Mouse (Mus musculus): ENCODE results near the gene Cdkn2aipnl. TPM values are rescaled to one million over a fixed set of nuclear protein-coding genes. Genes with fewer than 3 reads are reported as not detected.

Cdkn2aipnl gene
- polyA plus RNA-seq, 1 experiment from 2014 or later: 139 TPM

DNA sequence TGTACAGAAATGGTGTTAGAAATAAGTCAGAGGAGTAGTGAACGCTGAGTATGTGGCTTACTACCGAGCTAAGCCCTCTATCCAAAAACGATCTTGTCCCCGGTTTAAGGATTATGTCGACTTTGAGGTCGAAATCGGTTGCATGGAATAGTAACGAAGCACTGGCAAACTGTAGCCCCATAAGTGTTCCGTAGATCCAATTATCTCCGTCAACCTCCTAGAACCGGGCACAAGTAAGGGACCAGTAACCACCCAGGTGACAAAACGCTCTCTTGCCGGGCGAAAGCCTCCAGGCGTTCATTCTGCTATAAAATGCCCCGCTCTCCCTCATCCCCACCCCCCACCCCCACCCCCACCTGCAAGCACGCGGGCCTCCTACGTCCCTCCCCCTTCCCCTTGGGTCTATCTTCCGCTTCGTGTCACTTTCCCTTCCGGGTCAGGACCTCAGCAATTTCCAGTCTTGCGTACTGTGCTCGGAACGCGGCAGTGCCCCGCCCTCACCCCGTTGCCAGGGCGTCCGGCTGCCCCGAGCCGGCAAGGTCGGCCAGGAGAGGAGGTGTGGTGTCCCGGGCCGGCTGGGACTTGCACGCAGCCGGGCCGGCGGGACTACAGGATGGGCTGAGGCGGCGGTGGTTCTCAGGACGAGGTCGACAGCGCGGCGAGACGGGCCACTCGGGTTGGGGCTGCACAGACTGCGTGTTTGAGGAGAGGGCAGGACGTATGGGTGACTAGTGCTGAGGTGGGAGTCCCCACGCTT is 36.5 kb downstream of the Cdkn2aipnl start, which contains the start of gene Cdkl3:
Cdkl3 (plus strand) TSS at position 450 of the 757 bp plus-strand sequence.
- no peaks in the 10 kb centered on the region for H3K9me3 ChIP-seq (ENCODE audit: control insufficient read depth, low read length)
- under 1% methylated on average over 51 of the region's 51 CpGs for WGBS
- peak; percentile 84 for ATAC-seq (ENCODE audit: insufficient read depth, low FRiP score, low TSS enrichment)

DNA sequence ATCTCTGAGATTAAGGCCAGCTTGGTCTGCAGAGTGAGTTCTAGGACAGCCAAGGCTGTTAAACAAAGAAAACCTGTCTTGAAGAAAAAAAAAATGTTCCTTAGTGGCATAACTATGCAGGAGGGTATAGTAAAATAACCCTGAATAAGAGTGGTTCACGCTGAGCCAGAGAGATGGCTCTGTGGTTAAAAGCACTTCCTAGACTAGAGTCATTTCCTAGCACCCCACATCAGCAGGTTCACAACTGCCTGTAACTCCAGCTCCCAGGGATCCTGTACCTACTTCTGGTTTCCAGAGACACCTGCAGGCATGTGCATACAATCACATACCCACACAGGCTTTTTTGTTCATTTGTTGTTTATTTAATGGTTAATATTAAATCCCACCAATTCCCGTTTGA is 38.1 kb downstream of the Cdkn2aipnl start:
- WGBS: 60% methylated on average over 2 of the region's 2 CpGs
- no peaks in the 10 kb centered on the region for H3K9me3 ChIP-seq (ENCODE audit: control insufficient read depth, low read length)
- no peak overlapping the region; the same call in 1 of the 2 replicates for H3K4me2 ChIP-seq (ENCODE audit: low read depth)
- peaks cover 4% of the 10 kb centered on the region; the same call in 1 of the 2 replicates for H3K4me1 ChIP-seq (ENCODE audit: control insufficient read depth, insufficient read depth, low read length)
- no peak overlapping the region for H3K4me3 ChIP-seq (ENCODE audit: low read depth, low read length)
- DNase-seq (ENCODE audit: low spot score) (no peak), ATAC-seq (ENCODE audit: insufficient read depth, low FRiP score, low TSS enrichment) (no peak)
- no peak overlapping the region for H3K9ac ChIP-seq (ENCODE audit: low read length)
- no peak overlapping the region for H3K27ac ChIP-seq (ENCODE audit: low read depth, low read length)
- no peaks in the 10 kb centered on the region for H3K36me3 ChIP-seq (ENCODE audit: control insufficient read depth, insufficient read depth, low read length)
- no peaks in the 10 kb centered on the region for H3K27me3 ChIP-seq (ENCODE audit: control insufficient read depth, insufficient read depth, low read length)

More for the DNA sequence above, 36.5 kb downstream of the Cdkn2aipnl start, which contains the start of gene Cdkl3:
- peak within 1 kb of the TSS; percentile 68 for H3K9ac ChIP-seq (ENCODE audit: low read length)
- no peaks in the 10 kb centered on the region for H3K36me3 ChIP-seq (ENCODE audit: control insufficient read depth, insufficient read depth, low read length)
- H3K4me3 ChIP-seq (ENCODE audit: low read depth, low read length): peak within 1 kb of the TSS; percentile 59
- no peaks in the 10 kb centered on the region for H3K27me3 ChIP-seq (ENCODE audit: control insufficient read depth, insufficient read depth, low read length)
- peaks cover 6% of the 10 kb centered on the region; the same call in 1 of the 2 replicates for H3K4me1 ChIP-seq (ENCODE audit: control insufficient read depth, insufficient read depth, low read length)
- H3K4me2 ChIP-seq (ENCODE audit: low read depth): peak within 1 kb of the TSS; percentile 68
- peak within 1 kb of the TSS; percentile 57 for H3K27ac ChIP-seq (ENCODE audit: low read depth, low read length)
- peak; percentile 94 for DNase-seq (ENCODE audit: low spot score)

DNA sequence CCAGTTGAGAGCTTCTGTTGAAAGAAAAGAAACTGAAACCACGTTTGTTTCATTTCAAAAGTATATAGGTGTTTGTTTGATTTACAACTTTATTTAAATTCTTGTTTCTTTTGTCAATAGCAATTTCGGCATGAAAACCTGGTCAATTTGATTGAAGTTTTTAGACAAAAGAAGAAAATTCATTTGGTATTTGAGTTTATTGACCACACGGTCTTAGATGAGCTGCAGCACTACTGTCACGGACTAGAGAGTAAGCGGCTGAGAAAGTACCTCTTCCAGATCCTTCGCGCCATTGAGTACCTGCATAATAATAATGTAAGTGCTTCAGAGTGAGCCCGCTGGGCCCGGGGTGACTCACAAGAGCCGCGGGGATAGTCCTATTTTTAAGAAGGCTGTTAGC is 43.5 kb downstream of the Cdkn2aipnl start:
- Histone ChIP-seq H3K4me2 (ENCODE audit: low read depth) (no peak overlapping the region), H3K36me3 (ENCODE audit: control insufficient read depth, insufficient read depth, low read length) (no peaks in the 10 kb centered on the region), H3K9me3 (ENCODE audit: control insufficient read depth, low read length) (no peaks in the 10 kb centered on the region), H3K27ac (ENCODE audit: low read depth, low read length) (no peak overlapping the region), H3K27me3 (ENCODE audit: control insufficient read depth, insufficient read depth, low read length) (no peaks in the 10 kb centered on the region), H3K4me3 (ENCODE audit: low read depth, low read length) (no peak overlapping the region), H3K9ac (ENCODE audit: low read length) (no peak overlapping the region), H3K4me1 (ENCODE audit: control insufficient read depth, insufficient read depth, low read length) (no peaks in the 10 kb centered on the region)
- DNase-seq (ENCODE audit: low spot score) (no peak), ATAC-seq (ENCODE audit: insufficient read depth, low FRiP score, low TSS enrichment) (no peak)
- 94% methylated on average over 11 of the region's 11 CpGs for WGBS

DNA sequence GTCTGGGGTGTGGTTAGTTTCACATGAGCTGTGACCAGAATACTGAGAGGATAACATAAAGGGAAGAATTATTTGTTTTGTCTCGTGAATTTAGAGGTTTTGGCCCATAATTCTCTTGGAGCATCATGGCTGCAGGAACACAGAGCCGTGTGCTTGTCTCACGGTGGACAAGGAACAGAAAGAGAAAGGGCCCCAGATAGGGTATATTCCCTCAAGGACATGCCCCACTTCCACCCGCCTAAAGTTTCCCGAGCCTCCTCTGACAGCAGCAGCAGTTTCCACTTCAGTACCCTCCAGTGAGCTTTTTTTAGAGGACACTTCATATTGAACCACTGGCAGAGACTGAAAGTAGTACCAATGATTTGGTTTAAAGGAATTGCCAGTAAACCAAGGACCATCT is 44.1 kb downstream of the Cdkn2aipnl start:
- ATAC-seq (ENCODE audit: insufficient read depth, low FRiP score, low TSS enrichment) (no peak), DNase-seq (ENCODE audit: low spot score) (no peak)
- H3K36me3 ChIP-seq (ENCODE audit: control insufficient read depth, insufficient read depth, low read length): no peaks in the 10 kb centered on the region
- no peak overlapping the region for H3K4me3 ChIP-seq (ENCODE audit: low read depth, low read length)
- no peaks in the 10 kb centered on the region for H3K9me3 ChIP-seq (ENCODE audit: control insufficient read depth, low read length)
- H3K9ac ChIP-seq (ENCODE audit: low read length): no peak overlapping the region
- no peak overlapping the region for H3K27ac ChIP-seq (ENCODE audit: low read depth, low read length)
- no peaks in the 10 kb centered on the region for H3K27me3 ChIP-seq (ENCODE audit: control insufficient read depth, insufficient read depth, low read length)
- H3K4me1 ChIP-seq (ENCODE audit: control insufficient read depth, insufficient read depth, low read length): no peaks in the 10 kb centered on the region
- H3K4me2 ChIP-seq (ENCODE audit: low read depth): no peak overlapping the region
- WGBS: 77% methylated on average over 5 of the region's 5 CpGs

DNA sequence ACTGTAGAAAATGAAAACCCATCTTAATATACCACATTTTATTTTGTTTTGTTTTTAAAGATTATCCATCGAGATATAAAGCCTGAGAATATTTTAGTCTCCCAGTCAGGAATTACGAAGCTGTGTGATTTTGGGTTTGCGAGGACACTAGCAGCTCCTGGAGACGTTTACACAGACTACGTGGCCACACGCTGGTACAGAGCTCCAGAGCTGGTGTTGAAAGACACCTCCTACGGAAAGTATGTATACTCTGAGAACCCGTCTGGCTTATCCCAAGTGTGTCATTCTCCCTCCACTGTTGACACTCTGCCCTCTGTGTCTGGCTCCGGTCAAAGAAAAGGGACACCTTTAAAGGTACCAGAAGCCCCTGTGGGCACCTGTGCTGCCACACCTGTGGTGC is 50.8 kb downstream of the Cdkn2aipnl start:
- H3K4me1 ChIP-seq (ENCODE audit: control insufficient read depth, insufficient read depth, low read length): no peaks in the 10 kb centered on the region
- ATAC-seq (ENCODE audit: insufficient read depth, low FRiP score, low TSS enrichment): no peak
- no peak overlapping the region for H3K27ac ChIP-seq (ENCODE audit: low read depth, low read length)
- no peak overlapping the region for H3K9ac ChIP-seq (ENCODE audit: low read length)
- H3K36me3 ChIP-seq (ENCODE audit: control insufficient read depth, insufficient read depth, low read length): no peaks in the 10 kb centered on the region
- whole genome bisulfite sequencing: 86% methylated on average over 9 of the region's 9 CpGs
- no peak for DNase-seq (ENCODE audit: low spot score)
- no peaks in the 10 kb centered on the region for H3K9me3 ChIP-seq (ENCODE audit: control insufficient read depth, low read length)
- H3K4me3 ChIP-seq (ENCODE audit: low read depth, low read length): no peak overlapping the region
- H3K27me3 ChIP-seq (ENCODE audit: control insufficient read depth, insufficient read depth, low read length): no peaks in the 10 kb centered on the region
- H3K4me2 ChIP-seq (ENCODE audit: low read depth): no peak overlapping the region

Other genes starting within 250 kb of the Cdkn2aipnl start
- gene Sec24a, start 204.0 kb upstream of the Cdkn2aipnl start, polyA plus RNA-seq (2014; fragmentation: Nextera tagmentation; extraction: Ambion mirVana): 14.1 and 14.9 TPM in 2 replicates
- gene Sar1b, start 204.0 kb upstream of the Cdkn2aipnl start, polyA plus RNA-seq (2014; fragmentation: Nextera tagmentation; extraction: Ambion mirVana): 124 and 126 TPM in 2 replicates
- 0.07 and 0.16 TPM in 2 replicates for gene Jade2, start 110.0 kb upstream of the Cdkn2aipnl start, polyA plus RNA-seq (2014; fragmentation: Nextera tagmentation; extraction: Ambion mirVana)
- gene Ube2b, start 33.1 kb downstream of the Cdkn2aipnl start, polyA plus RNA-seq (2014; fragmentation: Nextera tagmentation; extraction: Ambion mirVana): 178 and 187 TPM in 2 replicates
- 12.3 and 14.2 TPM in 2 replicates for gene Cdkl3, start 36.6 kb downstream of the Cdkn2aipnl start, polyA plus RNA-seq (2014; fragmentation: Nextera tagmentation; extraction: Ambion mirVana)
- gene Ppp2ca, start 131.0 kb downstream of the Cdkn2aipnl start, polyA plus RNA-seq (2014; fragmentation: Nextera tagmentation; extraction: Ambion mirVana): 132 TPM in 2 replicates
- not detected in 2 replicates for gene Olfr1373, start 177.9 kb downstream of the Cdkn2aipnl start, polyA plus RNA-seq (2014; fragmentation: Nextera tagmentation; extraction: Ambion mirVana)
- gene Olfr1371, start 246.3 kb downstream of the Cdkn2aipnl start, polyA plus RNA-seq (2014; fragmentation: Nextera tagmentation; extraction: Ambion mirVana): not detected in 2 replicates

Measured in neural tube, embryonic 11.5 days (tissue).